Comparison of ENCODE assay signal across 8 mouse cellular contexts in genomic region chr2:174284011-174284410, GRCm38 (mm10). TPM values are rescaled to one million over a fixed set of nuclear protein-coding genes. Genes with fewer than 3 reads are reported as not detected.
DNase-seq lines count a peak whose midpoint lies in the region; ATAC-seq and TF ChIP-seq lines count a peak whose summit lies in the region.

Gene Gnas (plus strand): TSS chr2:174284320.

- peaks cover 4 to 13% of the 10 kb centered on the region in 2 experiments; a peak in 3 of 4 replicates for H3K4me1 ChIP-seq in ES-E14 (ENCODE audit: control insufficient read depth in 2 of 2, insufficient read depth in 2 of 2, low read length in 2 of 2, poor library complexity in 1 of 2)
- H3K4me1 ChIP-seq in forebrain, embryonic 12.5 days, result peaks cover 6% of the 10 kb centered on the region; the same call in 1 of the 2 replicates

- peak within 1 kb of the TSS; percentile 37; the same call in 1 of the 2 replicates for H3K27ac ChIP-seq in ES-E14 (ENCODE audit: insufficient read depth, low read depth, low read length, poor library complexity, severe bottlenecking)
- no peak within 1 kb of the TSS for H3K27ac ChIP-seq in forebrain, embryonic 12.5 days

- H3K9me3 ChIP-seq in ES-E14 (ENCODE audit: control insufficient read depth, insufficient read depth, low read depth, low read length), result no peaks in the 10 kb centered on the region
- H3K9me3 ChIP-seq in forebrain, embryonic 12.5 days, result peaks cover 34% of the 10 kb centered on the region

- in situ Hi-C loops in ES-E14 (cut with MboI; ENCODE audit: low sequenced_read_pairs in 2 of 2, unreplicated experiment in 2 of 2), result loop anchor here in 1 of 2 experiments (5.0 to 25.0 kb wide), 2 partner anchors 472 to 697 kb away; partner anchors contain the start of gene Ankrd60

- intact Hi-C loops in heart, postnatal 25 days (cut with DNase I), result loop anchor here (10.0 kb wide), 1 partner anchor 1099 kb away; no protein-coding TSS in a partner anchor

- 54% methylated on average over 19 of the region's 19 CpGs for WGBS in forebrain, embryonic 12.5 days

- peak within 1 kb of the TSS; percentile 46 for H3K4me2 ChIP-seq in forebrain, embryonic 12.5 days

- ATAC-seq in forebrain, embryonic 12.5 days (ENCODE audit: low FRiP score), result 0 out of 2 replicates have a peak, but pooled peaks have one; percentile 28
- no peak for ATAC-seq in cerebellum, adult (ENCODE audit: insufficient number of reproducible peaks, low FRiP score, low TSS enrichment)

- peak within 1 kb of the TSS; percentile 86 for H3K9ac ChIP-seq in ES-E14 (ENCODE audit: insufficient read depth, low read depth, low read length, poor library complexity, severe bottlenecking)
- H3K9ac ChIP-seq in forebrain, embryonic 12.5 days, result no peak within 1 kb of the TSS

- H3K27me3 ChIP-seq in forebrain, embryonic 12.5 days, result peaks cover 65% of the 10 kb centered on the region

- peaks cover 41% of the 10 kb centered on the region for H3K36me3 ChIP-seq in ES-E14 (ENCODE audit: control insufficient read depth, insufficient read depth, low read length, poor library complexity, severe bottlenecking)
- H3K36me3 ChIP-seq in forebrain, embryonic 12.5 days (replicated peaks), result peaks cover 76% of the 10 kb centered on the region

- no peak for DNase-seq in ES-E14 (ENCODE audit: low read depth, low spot score)
- DNase-seq in adrenal gland, adult 8-10 months, result no peak
- no peak for DNase-seq in heart, postnatal 25 days (ENCODE audit: low spot score)
- DNase-seq in layer of hippocampus, postnatal 36 days, result peak in 1 of 2 experiments; percentile 25
- peak; percentile 18 for DNase-seq in lung, postnatal 25 days (ENCODE audit: low spot score)
- DNase-seq in right cerebral cortex, postnatal 14 days, result peak; percentile 48

- H3K4me3 ChIP-seq in ES-E14 (ENCODE audit: insufficient read depth in 1 of 2, low read depth in 1 of 2, low read length in 2 of 2, poor library complexity in 1 of 2, severe bottlenecking in 1 of 2), result peak within 1 kb of the TSS; percentile 50 to 81
- peak within 1 kb of the TSS; percentile 28 for H3K4me3 ChIP-seq in forebrain, embryonic 12.5 days (replicated peaks)

TF ChIP-seq in ES-E14, 5 proteins besides CTCF, POLR2A, EP300 and RAD21:
- no peak for TF ChIP-seq HCFC1 (IDR thresholded peaks at IDR 0.05; ENCODE audit: borderline replicate concordance, insufficient read depth, low read length)
- TF ChIP-seq MAFK (IDR thresholded peaks at IDR 0.05; ENCODE audit: insufficient read depth, low read depth, low read length), result no peak
- TF ChIP-seq CHD2 (IDR thresholded peaks at IDR 0.05; ENCODE audit: low read depth, low read length), result no peak
- TF ChIP-seq ZNF384 (IDR thresholded peaks at IDR 0.05; ENCODE audit: low read depth, low read length), result no peak
- no peak for TF ChIP-seq ZC3H11A (IDR thresholded peaks at IDR 0.05; ENCODE audit: borderline replicate concordance, low read depth, low read length)

RNA-seq across cellular contexts. Expression of gene Gnas, which starts in this region (rescaled TPM):
- 196 and 202 TPM in 2 replicates for total RNA-seq in ES-E14 (2012; rRNA removed)
- 1,000 to 10,000 TPM; 2,052 to 2,625 (median 2,313) TPM for total RNA-seq in adrenal gland, adult 8-10 months (2022)
- polyA plus RNA-seq in forebrain, embryonic 12.5 days (2016; fragmentation: Nextera tagmentation; extraction: Ambion mirVana), result 1,283 and 1,309 TPM in 2 replicates
- total RNA-seq in heart, postnatal 25 days (2021), result 1,000 to 10,000 TPM; 1,170 to 1,213 TPM
- 1,000 to 10,000 TPM; 1,740 to 1,859 TPM for total RNA-seq in layer of hippocampus, postnatal 36 days (2021)

Comparison
In these comparisons a context has a peak if more than half of its experiments do, and no peak if none do; other contexts are left out.
1. DNase-seq: peak in lung, postnatal 25 days (single experiment) and right cerebral cortex, postnatal 14 days (single experiment); none in ES-E14 (single experiment), adrenal gland, adult 8-10 months (single experiment) and heart, postnatal 25 days (single experiment).